Mouse (Mus musculus): Measurements from ENCODE around the gene D1Pas1.

- TF ChIP-seq POLR2A (IDR thresholded peaks at IDR 0.05; ENCODE audit: insufficient read depth, low read length) (no peak), CTCF (IDR thresholded peaks at IDR 0.05; ENCODE audit: low read depth, low read length) (no peak), EP300 (IDR thresholded peaks at IDR 0.05; ENCODE audit: insufficient read depth, low read depth, low read length) (no peak)
Measured at GRCm38 (mm10) chr1:187016116-187016515, 48.9 kb downstream of the D1Pas1 start.

All from ES-Bruce4 (cell line).